Mouse (Mus musculus): Measurements from ENCODE around the gene Arpp19. TPM values are rescaled to one million over a fixed set of nuclear protein-coding genes. Genes with fewer than 3 reads are reported as not detected.

Gene Arpp19
- polyA plus RNA-seq, 1 experiment from 2014 or later: 313 TPM

DNA sequence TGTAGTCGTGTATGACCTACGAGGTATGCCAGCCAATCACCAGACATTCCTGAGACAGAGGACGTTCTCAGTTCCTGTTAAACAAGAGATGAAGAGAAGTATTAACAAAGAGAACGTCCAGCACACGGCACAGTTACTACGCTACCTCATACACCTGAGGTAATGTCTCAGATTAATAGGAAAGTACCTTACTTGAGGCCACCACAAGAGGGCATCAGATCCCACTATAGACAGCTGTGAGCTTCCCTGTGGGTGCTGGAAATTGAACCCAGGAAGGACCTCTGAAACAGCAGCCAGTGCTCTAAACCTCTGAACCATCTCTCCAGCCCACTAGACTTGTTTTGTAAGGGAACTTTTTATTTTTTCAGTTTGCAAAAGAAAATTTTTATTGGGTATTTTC, 11.7 kb upstream of the Arpp19 start:
- 73% methylated on average over 6 of the region's 6 CpGs for WGBS
- no peak overlapping the region for H3K27ac ChIP-seq (ENCODE audit: low read depth)

DNA sequence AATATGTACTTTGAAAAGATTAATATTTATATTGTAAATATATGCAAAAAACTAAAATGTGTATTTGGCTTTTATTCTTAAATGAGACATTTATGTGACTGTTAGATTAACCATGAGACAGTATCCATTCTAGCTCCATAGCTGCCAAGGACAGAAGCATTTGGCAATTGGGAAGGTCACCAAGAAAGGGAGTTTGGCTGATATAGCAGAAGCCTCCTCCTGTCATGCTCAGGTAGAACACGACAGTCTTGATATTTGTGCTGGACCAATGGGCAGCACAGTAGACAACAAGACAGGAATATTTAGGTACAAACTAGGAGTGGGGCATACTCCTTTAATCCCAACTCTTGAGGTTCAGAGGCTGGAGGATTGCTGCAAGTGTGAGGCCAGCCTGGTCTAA, 5.0 kb upstream of the Arpp19 start:
- Histone ChIP-seq H3K4me2 (ENCODE audit: low read length) (no peak overlapping the region), H3K27ac (ENCODE audit: low read depth) (no peak overlapping the region), H3K27me3 (replicated peaks; ENCODE audit: control insufficient read depth, insufficient read depth, low read length) (no peaks in the 10 kb centered on the region), H3K4me1 (replicated peaks; ENCODE audit: control insufficient read depth, insufficient read depth, low read length) (no peaks in the 10 kb centered on the region), H3K9ac (ENCODE audit: low read length) (no peak overlapping the region), H3K36me3 (ENCODE audit: control insufficient read depth, insufficient read depth, low read length) (no peaks in the 10 kb centered on the region), H3K4me3 (ENCODE audit: low read depth, low read length) (no peak overlapping the region), H3K9me3 (ENCODE audit: control insufficient read depth, low read length) (no peaks in the 10 kb centered on the region)
- 97% methylated on average over 1 of the region's 1 CpGs for WGBS
- DNase-seq (ENCODE audit: low spot score) (peak; percentile 7), ATAC-seq (replicated peaks; ENCODE audit: low FRiP score, low TSS enrichment, low read depth) (no peak)

More for the DNA sequence above, 11.7 kb upstream of the Arpp19 start:
- no peak overlapping the region for H3K4me2 ChIP-seq (ENCODE audit: low read length)
- H3K27me3 ChIP-seq (replicated peaks; ENCODE audit: control insufficient read depth, insufficient read depth, low read length): no peaks in the 10 kb centered on the region
- no peak for DNase-seq (ENCODE audit: low spot score)
- H3K4me3 ChIP-seq (ENCODE audit: low read depth, low read length): no peak overlapping the region
- no peak overlapping the region for H3K9ac ChIP-seq (ENCODE audit: low read length)
- ATAC-seq (replicated peaks; ENCODE audit: low FRiP score, low TSS enrichment, low read depth): no peak
- no peaks in the 10 kb centered on the region for H3K9me3 ChIP-seq (ENCODE audit: control insufficient read depth, low read length)
- H3K4me1 ChIP-seq (replicated peaks; ENCODE audit: control insufficient read depth, insufficient read depth, low read length): no peaks in the 10 kb centered on the region
- H3K36me3 ChIP-seq (ENCODE audit: control insufficient read depth, insufficient read depth, low read length): no peaks in the 10 kb centered on the region

DNA sequence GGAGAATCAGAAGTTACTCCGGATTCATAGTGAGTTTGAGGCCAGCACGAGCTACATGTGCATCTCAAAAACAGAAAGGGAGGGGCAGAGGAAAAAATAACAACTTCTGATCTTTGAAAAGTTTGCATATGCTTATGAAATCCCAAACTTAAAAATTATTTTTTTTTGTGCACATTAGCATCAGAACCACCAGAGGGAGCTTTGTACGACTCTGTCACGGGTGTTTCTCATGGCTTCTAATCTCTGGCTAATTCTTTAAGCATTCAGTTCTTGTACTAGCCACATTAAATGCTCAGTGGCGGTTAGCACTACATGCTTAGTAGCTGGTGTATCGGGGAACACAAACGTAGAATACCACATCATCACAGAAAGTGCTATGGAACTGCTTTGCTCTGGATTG, 4.3 kb upstream of the Arpp19 start:
- WGBS: 61% methylated on average over 7 of the region's 7 CpGs
- DNase-seq (ENCODE audit: low spot score): peak; percentile 48
- no peaks in the 10 kb centered on the region for H3K36me3 ChIP-seq (ENCODE audit: control insufficient read depth, insufficient read depth, low read length)

GRCm38 (mm10) chr9:75034691-75035090, 2.7 kb upstream of the Arpp19 start:
- Histone ChIP-seq H3K27ac (ENCODE audit: low read depth) (no peak overlapping the region), H3K4me2 (ENCODE audit: low read length) (no peak overlapping the region), H3K9ac (ENCODE audit: low read length) (no peak overlapping the region), H3K4me3 (ENCODE audit: low read depth, low read length) (no peak overlapping the region), H3K27me3 (replicated peaks; ENCODE audit: control insufficient read depth, insufficient read depth, low read length) (no peaks in the 10 kb centered on the region), H3K36me3 (ENCODE audit: control insufficient read depth, insufficient read depth, low read length) (no peaks in the 10 kb centered on the region), H3K4me1 (replicated peaks; ENCODE audit: control insufficient read depth, insufficient read depth, low read length) (peaks cover 7% of the 10 kb centered on the region; the same call in 1 of the 2 replicates), H3K9me3 (ENCODE audit: control insufficient read depth, low read length) (no peaks in the 10 kb centered on the region)
- 40% methylated on average over 1 of the region's 1 CpGs for WGBS
- DNase-seq (ENCODE audit: low spot score) (no peak), ATAC-seq (replicated peaks; ENCODE audit: low FRiP score, low TSS enrichment, low read depth) (no peak)

More for the DNA sequence above, 4.3 kb upstream of the Arpp19 start:
- Histone ChIP-seq H3K4me3 (ENCODE audit: low read depth, low read length) (no peak overlapping the region), H3K4me2 (ENCODE audit: low read length) (no peak overlapping the region), H3K4me1 (replicated peaks; ENCODE audit: control insufficient read depth, insufficient read depth, low read length) (no peaks in the 10 kb centered on the region), H3K27me3 (replicated peaks; ENCODE audit: control insufficient read depth, insufficient read depth, low read length) (no peaks in the 10 kb centered on the region), H3K9me3 (ENCODE audit: control insufficient read depth, low read length) (no peaks in the 10 kb centered on the region), H3K9ac (ENCODE audit: low read length) (no peak overlapping the region), H3K27ac (ENCODE audit: low read depth) (no peak overlapping the region)
- no peak for ATAC-seq (replicated peaks; ENCODE audit: low FRiP score, low TSS enrichment, low read depth)

DNA sequence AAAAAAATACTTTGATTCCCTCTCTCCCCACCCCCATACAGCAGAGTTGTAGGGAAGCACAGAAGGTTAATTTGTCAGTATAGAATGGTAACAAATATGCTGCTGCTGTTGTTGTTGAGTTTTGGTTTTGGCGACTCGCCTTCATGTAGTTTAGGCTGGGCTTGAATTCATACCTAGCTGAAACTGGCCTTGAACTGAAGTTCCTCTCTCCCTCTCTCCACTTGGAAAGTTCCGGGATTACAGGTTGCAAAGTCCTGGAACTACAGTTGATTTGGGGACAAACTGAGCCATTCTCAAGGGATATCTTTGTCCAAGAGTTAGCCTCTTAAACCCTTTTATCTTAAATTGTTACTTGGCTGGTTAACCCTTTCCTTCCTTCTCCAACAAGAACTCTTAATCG, 1.5 kb upstream of the Arpp19 start:
- peaks cover 7% of the 10 kb centered on the region; the same call in 1 of the 2 replicates for H3K36me3 ChIP-seq (ENCODE audit: control insufficient read depth, insufficient read depth, low read length)

GRCm38 (mm10) chr9:75038357-75038688, 909 bp downstream of the Arpp19 start:
- Histone ChIP-seq H3K27me3 (replicated peaks; ENCODE audit: control insufficient read depth, insufficient read depth, low read length) (no peaks in the 10 kb centered on the region), H3K27ac (ENCODE audit: low read depth) (peak overlapping the region; percentile 74; the same call in 1 of the 2 replicates), H3K36me3 (ENCODE audit: control insufficient read depth, insufficient read depth, low read length) (peaks cover 22% of the 10 kb centered on the region), H3K4me1 (replicated peaks; ENCODE audit: control insufficient read depth, insufficient read depth, low read length) (peaks cover 7% of the 10 kb centered on the region; the same call in 1 of the 2 replicates), H3K9me3 (ENCODE audit: control insufficient read depth, low read length) (no peaks in the 10 kb centered on the region), H3K4me2 (ENCODE audit: low read length) (peak overlapping the region; percentile 50), H3K9ac (ENCODE audit: low read length) (peak overlapping the region; percentile 91), H3K4me3 (ENCODE audit: low read depth, low read length) (peak overlapping the region; percentile 89)
- ATAC-seq (replicated peaks; ENCODE audit: low FRiP score, low TSS enrichment, low read depth): no peak
- WGBS: 3% methylated on average over 10 of the region's 10 CpGs
- no peak for DNase-seq (ENCODE audit: low spot score)

More for the DNA sequence above, 1.5 kb upstream of the Arpp19 start:
- H3K4me3 ChIP-seq (ENCODE audit: low read depth, low read length): no peak overlapping the region
- no peaks in the 10 kb centered on the region for H3K9me3 ChIP-seq (ENCODE audit: control insufficient read depth, low read length)
- H3K4me1 ChIP-seq (replicated peaks; ENCODE audit: control insufficient read depth, insufficient read depth, low read length): peaks cover 7% of the 10 kb centered on the region; the same call in 1 of the 2 replicates
- H3K27me3 ChIP-seq (replicated peaks; ENCODE audit: control insufficient read depth, insufficient read depth, low read length): no peaks in the 10 kb centered on the region
- no peak overlapping the region for H3K4me2 ChIP-seq (ENCODE audit: low read length)
- H3K9ac ChIP-seq (ENCODE audit: low read length): no peak overlapping the region
- 80% methylated on average over 4 of the region's 4 CpGs for WGBS
- no peak for DNase-seq (ENCODE audit: low spot score)
- ATAC-seq (replicated peaks; ENCODE audit: low FRiP score, low TSS enrichment, low read depth): no peak
- no peak overlapping the region for H3K27ac ChIP-seq (ENCODE audit: low read depth)

- Histone ChIP-seq H3K27ac (ENCODE audit: low read depth) (no peak overlapping the region), H3K9me3 (ENCODE audit: control insufficient read depth, low read length) (no peaks in the 10 kb centered on the region), H3K9ac (ENCODE audit: low read length) (no peak overlapping the region), H3K4me2 (ENCODE audit: low read length) (no peak overlapping the region), H3K27me3 (replicated peaks; ENCODE audit: control insufficient read depth, insufficient read depth, low read length) (no peaks in the 10 kb centered on the region), H3K4me1 (replicated peaks; ENCODE audit: control insufficient read depth, insufficient read depth, low read length) (peaks cover 7% of the 10 kb centered on the region; the same call in 1 of the 2 replicates), H3K4me3 (ENCODE audit: low read depth, low read length) (no peak overlapping the region), H3K36me3 (ENCODE audit: control insufficient read depth, insufficient read depth, low read length) (peaks cover 33% of the 10 kb centered on the region)
- WGBS: 82% methylated on average over 2 of the region's 2 CpGs
- ATAC-seq (replicated peaks; ENCODE audit: low FRiP score, low TSS enrichment, low read depth) (no peak), DNase-seq (ENCODE audit: low spot score) (no peak)
These were observed 3.2 kb downstream of the Arpp19 start for GRCm38 (mm10) chr9:75040566-75040965.

DNA sequence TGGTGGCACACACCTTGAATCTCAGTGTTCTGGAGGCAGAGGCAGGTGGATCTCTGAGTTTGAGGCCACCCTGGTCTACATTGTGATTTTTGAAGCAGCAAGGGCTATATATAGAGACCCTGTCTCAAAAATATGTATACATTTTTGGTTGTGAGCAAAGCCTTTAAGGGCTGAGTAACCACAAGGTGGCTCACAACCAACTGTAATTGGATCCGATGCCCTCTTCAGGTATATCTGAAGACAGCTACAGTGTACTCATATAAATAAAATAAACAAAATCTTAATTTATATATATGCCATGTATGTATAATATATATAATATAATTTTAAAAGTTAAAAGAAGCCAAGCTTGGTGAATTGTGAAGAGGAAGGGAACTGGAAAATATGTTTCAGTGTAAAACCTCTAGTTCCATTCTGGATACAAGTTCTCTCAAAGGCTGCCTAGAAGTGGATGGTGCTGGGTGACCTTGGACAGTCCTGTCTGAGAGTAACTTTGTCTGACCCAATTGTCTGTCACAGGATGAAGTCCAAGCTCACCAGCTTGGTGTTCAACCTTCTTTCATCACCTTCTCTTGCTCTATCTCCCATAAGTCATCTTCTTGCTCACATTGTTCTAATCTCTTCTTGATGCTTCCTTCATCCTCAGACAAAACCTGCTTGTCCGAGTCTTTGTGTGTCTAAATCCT, 4.6 kb downstream of the Arpp19 start:
- no peak overlapping the region for H3K27ac ChIP-seq (ENCODE audit: low read depth)
- WGBS: 82% methylated on average over 2 of the region's 2 CpGs
- H3K4me3 ChIP-seq (ENCODE audit: low read depth, low read length): no peak overlapping the region
- H3K9ac ChIP-seq (ENCODE audit: low read length): no peak overlapping the region
- no peaks in the 10 kb centered on the region for H3K9me3 ChIP-seq (ENCODE audit: control insufficient read depth, low read length)
- H3K4me1 ChIP-seq (replicated peaks; ENCODE audit: control insufficient read depth, insufficient read depth, low read length): peaks cover 7% of the 10 kb centered on the region; the same call in 1 of the 2 replicates
- peaks cover 46% of the 10 kb centered on the region for H3K36me3 ChIP-seq (ENCODE audit: control insufficient read depth, insufficient read depth, low read length)
- H3K4me2 ChIP-seq (ENCODE audit: low read length): no peak overlapping the region
- no peak for DNase-seq (ENCODE audit: low spot score)
- no peak for ATAC-seq (replicated peaks; ENCODE audit: low FRiP score, low TSS enrichment, low read depth)
- no peaks in the 10 kb centered on the region for H3K27me3 ChIP-seq (replicated peaks; ENCODE audit: control insufficient read depth, insufficient read depth, low read length)

DNA sequence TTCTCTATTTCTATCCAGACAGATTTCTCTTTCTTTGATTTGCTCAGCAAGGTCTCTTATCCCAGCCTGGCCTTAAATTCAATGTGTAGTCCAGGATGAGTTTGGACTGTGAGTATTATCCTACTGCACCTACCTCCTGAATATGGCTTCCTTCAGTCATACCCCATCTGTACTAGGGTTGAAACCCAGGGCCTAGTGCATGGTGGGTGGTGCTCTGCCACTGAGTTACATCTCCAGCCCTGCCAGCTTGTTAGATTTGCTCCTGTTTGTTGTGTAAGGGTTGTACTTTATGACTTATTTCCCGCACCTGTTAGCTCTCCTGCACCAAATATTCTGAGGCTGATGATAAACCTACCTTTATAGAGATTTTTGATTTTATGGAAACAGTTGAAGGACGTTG, 5.8 kb downstream of the Arpp19 start:
- H3K36me3 ChIP-seq (ENCODE audit: control insufficient read depth, insufficient read depth, low read length): peaks cover 50% of the 10 kb centered on the region
- H3K27ac ChIP-seq (ENCODE audit: low read depth): no peak overlapping the region
- no peak overlapping the region for H3K4me2 ChIP-seq (ENCODE audit: low read length)
- no peak overlapping the region for H3K9ac ChIP-seq (ENCODE audit: low read length)
- DNase-seq (ENCODE audit: low spot score) (no peak), ATAC-seq (replicated peaks; ENCODE audit: low FRiP score, low TSS enrichment, low read depth) (no peak)
- peaks cover 7% of the 10 kb centered on the region; the same call in 1 of the 2 replicates for H3K4me1 ChIP-seq (replicated peaks; ENCODE audit: control insufficient read depth, insufficient read depth, low read length)
- H3K4me3 ChIP-seq (ENCODE audit: low read depth, low read length): no peak overlapping the region
- 93% methylated on average over 2 of the region's 2 CpGs for WGBS
- H3K9me3 ChIP-seq (ENCODE audit: control insufficient read depth, low read length): no peaks in the 10 kb centered on the region
- H3K27me3 ChIP-seq (replicated peaks; ENCODE audit: control insufficient read depth, insufficient read depth, low read length): no peaks in the 10 kb centered on the region

Data from intestine, embryonic 14.5 days (tissue).